Mouse (Mus musculus) spleen, adult 18-20 months (tissue): Measurements from ENCODE around the gene Slc24a4.
"Not testable (repeated sequence)": the region's sequence is repeated elsewhere in the genome, so short reads cannot be mapped to it uniquely, and the experiment has no call there.

ENCODE experiments used
- DNase-seq, 2 experiments: peaks; one replicate each; pipeline ENCODE4 v3.0.0; 2022; ENCODE audit warnings: mixed read lengths in 2 of 2

The Slc24a4 gene

DNA sequence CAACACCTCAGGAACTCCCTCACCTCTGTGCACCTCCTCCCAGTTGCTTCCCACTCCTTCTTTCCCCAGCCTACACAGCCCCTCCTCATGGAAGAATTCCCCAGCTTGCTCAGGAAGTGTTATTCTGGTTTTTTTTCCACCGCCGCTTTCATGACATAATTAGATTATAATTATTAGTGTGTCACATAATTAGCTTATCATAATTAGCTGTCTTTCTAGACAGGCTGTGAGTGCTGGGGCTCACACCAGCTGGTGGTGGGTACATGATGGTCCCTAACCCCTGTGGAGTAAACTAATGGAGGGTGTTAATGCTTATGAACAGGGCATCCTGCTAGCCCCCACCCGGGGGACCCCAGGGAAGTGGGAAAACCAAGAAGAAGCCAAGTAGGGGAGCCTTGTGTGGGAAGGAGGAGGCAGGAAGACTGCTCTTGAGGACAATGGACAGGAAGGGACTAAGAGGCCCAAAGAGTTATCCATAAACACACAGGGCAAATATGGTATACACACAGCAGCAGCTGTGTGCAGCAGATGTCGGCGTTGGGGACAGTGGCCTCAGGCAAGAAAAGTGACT is 38.2 kb downstream of the Slc24a4 start:
- no peak for DNase-seq

DNA sequence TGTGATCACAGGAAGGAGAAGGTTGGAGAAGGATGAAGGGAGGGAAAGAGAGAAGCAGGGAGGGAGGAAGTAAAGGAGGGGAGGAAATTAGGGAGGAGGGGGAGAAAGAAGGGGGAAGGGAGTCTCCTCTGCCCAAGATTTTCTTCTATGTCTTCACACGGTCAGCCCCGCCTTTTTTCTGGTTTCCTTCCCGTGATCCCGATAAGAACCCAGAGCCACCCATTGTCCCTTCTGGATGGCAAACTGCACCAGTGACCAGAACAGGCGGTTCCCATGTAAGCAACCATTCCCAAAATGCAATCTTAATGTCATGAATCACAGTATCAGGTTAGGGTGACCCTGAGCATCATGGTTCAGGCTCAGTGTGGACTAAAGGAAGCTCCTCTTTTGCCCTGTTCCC is 38.8 kb downstream of the Slc24a4 start:
- no peak for DNase-seq

GRCm38 (mm10) chr12:102172746-102173145 is 44.2 kb downstream of the Slc24a4 start:
- no peak for DNase-seq

DNA sequence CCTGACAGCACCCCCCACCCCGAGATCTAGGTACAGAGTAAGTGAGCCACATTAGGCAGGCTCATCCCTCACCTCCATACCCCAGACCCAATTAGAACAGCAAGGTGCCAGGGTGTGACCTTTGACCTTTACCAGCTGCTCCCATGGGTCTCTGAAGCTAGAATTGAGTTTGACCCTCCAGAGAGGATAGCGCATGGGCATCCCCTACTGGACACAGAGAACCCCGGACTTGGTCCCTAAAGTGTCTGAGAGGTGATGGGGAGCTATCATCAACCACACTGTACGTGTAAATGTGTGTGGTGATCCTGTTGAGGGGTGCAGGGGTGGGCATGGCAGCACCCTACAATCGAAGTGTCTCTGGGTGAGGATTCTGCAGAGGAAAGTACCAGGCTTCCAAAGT is 44.8 kb downstream of the Slc24a4 start:
- DNase-seq = no peak

DNA sequence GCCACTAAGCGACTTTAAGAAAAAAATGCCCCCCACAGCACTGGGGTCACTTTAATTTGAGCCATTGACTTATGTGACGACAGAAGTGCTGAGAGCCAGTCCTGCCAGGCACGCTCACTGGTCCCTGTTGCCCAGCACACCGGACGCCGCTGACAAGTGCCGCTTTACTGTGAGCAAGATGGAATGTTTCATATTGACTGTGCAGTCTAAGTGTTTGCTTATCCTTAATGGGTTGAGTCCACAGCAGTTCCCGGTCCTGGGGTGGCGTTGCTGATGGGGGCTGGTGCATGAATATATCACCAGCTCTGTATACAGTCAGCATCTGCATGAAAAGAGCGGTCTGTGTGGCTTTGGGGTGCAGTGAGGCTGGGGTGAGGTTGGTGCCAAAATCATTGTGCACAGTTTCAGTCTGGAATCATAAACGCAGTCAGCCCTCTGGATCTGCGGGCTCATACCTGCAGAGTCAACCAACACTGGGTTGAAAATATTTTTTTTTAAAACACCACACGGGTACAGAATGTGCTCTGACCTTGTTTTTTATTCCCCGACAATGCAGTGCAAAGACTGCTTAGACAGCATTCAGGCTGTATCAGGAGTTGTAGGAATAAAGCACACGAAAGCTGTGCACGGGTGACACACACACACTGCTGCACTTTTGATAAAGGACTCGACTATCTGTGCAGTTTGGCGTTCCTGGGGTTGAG is 52.0 kb downstream of the Slc24a4 start:
- no peak for DNase-seq

DNA sequence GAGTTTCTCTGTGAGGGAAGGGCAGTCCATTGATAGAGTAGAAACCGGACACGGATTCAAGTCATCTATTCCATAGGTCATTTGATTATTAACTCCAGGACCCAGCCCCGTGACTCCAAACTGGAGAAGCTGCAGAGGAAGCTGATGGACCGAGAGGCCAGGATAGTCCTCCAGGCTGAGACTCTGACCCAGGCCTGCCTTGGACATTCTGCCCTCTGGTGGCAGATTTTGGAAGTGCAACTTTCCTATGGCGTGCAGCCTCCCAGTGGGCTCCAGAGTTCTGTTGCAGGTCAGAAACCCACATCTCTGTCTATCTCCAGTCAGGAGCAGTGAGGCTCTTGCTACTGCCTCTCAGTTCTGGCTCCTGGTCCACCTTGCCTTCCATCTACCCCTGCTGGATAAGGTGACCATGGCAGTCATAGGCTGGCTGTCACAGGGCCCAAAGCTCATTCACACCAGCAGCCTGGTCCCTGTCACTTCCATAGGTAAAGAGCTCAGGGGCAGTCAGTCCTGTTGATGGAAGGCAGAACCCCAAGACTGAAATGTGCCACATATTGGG is 53.3 kb downstream of the Slc24a4 start:
- DNase-seq = peak; percentile 12 to 61

- no peak for DNase-seq
Measured at GRCm38 (mm10) chr12:102182621-102183020, 54.1 kb downstream of the Slc24a4 start.

DNA sequence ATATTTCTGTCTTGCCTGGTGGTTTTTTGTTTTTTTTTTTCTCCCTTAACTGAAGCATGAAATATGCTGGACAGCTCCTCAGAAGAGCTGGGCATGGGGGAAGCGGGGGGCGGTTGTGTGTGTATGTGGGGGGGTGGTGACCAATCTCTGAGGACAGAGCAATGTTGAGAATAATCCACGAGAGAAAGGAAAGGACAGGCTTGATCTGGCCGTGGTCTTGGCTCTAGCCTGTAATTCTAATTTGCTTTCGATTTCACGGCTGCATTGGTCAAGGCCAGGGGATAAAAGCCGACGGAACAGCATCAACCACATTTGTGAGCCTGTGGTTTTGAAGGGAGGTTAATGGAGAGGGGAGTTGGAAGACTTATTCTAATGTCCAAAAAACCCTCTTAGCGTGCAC is 54.7 kb downstream of the Slc24a4 start:
- DNase-seq = no peak

DNA sequence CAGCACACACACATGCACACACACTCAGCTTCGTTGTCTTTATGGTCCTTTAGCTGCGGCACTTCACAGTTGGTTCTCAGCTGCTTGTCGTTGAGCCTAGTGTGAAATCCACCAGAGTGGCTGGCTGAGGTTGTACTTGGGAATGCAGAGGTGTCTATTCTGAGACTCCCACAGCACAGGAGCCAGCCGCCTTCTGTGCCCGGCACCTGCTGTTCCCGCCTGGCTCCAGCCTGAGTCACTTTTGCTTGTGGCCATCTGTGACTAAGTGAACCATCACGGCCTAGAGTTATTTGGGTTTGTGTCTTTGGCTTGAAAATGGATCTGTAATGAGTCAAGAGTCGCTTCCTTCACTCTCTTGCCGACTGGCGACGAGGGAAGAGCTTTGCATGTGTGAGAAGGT is 62.3 kb downstream of the Slc24a4 start:
- no peak for DNase-seq

DNA sequence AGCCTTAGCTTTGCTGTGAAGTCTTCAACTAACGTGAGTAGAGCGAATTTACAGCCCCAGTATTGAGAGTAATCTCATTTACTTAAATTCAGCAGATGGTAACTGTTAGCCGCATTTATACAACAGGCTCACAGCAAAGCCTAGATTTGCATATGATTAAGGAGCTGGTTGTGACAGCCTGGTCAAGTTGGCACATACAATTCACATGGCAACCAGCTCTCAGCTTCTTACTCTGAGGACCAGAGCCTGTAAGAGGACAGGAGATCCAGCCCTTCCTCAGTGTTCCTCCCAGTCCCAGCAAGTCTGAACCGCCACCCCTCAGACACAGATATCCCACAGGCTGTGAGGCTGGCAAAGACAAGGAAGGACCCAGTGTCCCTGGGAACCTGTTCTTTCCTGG is 73.0 kb downstream of the Slc24a4 start:
- DNase-seq = no peak

- DNase-seq = no peak
Measured at GRCm38 (mm10) chr12:102202901-102203300, 74.4 kb downstream of the Slc24a4 start.

GRCm38 (mm10) chr12:102206471-102206870 is 77.9 kb downstream of the Slc24a4 start:
- no peak for DNase-seq

DNA sequence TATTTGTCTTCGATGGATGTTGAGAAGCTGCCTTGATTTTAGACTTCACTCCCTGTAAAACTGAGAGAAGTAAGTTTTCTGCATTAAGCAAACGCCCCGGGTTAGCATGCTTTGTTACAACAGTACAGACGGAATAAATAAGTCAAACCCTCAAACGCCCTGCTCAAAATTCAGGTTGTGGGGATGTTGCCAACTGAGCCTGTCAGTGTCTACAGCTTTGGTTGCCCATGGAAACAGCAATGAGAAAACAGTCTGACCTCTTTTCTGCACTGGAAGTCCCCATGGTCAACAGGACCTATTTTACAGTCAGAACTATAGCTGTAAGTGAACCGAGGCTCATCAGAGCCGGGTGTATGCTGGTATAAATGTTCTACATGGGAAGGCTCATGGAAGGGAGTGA is 78.7 kb downstream of the Slc24a4 start:
- DNase-seq = no peak

GRCm38 (mm10) chr12:102210801-102211200 is 82.3 kb downstream of the Slc24a4 start:
- no peak for DNase-seq

GRCm38 (mm10) chr12:102223404-102223803 is 94.9 kb downstream of the Slc24a4 start:
- no peak for DNase-seq

DNA sequence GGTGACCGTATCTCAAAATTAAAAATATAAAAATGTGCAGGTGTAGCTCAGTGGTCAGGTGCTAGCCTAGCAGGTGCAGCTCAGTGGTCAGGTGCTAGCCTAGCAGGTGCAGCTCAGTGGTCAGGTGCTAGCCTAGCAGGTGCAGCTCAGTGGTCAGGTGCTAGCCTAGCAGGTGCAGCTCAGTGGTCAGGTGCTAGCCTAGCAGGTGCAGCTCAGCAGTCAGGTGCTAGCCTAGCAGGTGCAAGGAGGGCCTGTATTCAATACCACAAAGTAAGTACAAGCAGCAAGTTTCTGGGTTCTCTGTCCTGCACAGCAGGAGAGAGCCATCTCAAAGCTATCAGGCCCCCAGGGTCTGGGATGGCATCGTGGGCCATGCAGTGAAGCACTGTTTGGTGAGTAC is 95.6 kb downstream of the Slc24a4 start:
- DNase-seq = not testable (repeated sequence)

DNA sequence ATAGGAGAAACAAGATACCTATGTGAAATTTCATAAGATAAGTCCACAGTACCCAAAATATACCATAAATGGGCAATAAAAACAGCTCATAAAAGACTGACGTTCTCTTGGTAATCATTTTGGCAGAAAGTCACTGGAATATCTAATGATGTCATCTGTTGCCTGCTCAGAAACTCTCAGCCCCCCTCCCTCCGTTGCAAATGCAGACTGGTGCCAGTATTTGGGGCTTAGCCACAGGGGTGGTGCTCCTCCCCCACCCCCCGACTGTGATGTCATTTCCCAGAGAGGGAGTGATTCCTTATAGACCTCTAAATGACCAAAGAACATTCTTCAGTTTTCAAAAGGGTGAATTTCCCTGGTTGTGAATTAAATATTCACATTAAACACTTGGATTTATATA is 96.6 kb downstream of the Slc24a4 start:
- no peak for DNase-seq

GRCm38 (mm10) chr12:102235551-102235950 is 107.0 kb downstream of the Slc24a4 start:
- DNase-seq = no peak

GRCm38 (mm10) chr12:102236317-102236716 is 107.8 kb downstream of the Slc24a4 start:
- no peak for DNase-seq

DNA sequence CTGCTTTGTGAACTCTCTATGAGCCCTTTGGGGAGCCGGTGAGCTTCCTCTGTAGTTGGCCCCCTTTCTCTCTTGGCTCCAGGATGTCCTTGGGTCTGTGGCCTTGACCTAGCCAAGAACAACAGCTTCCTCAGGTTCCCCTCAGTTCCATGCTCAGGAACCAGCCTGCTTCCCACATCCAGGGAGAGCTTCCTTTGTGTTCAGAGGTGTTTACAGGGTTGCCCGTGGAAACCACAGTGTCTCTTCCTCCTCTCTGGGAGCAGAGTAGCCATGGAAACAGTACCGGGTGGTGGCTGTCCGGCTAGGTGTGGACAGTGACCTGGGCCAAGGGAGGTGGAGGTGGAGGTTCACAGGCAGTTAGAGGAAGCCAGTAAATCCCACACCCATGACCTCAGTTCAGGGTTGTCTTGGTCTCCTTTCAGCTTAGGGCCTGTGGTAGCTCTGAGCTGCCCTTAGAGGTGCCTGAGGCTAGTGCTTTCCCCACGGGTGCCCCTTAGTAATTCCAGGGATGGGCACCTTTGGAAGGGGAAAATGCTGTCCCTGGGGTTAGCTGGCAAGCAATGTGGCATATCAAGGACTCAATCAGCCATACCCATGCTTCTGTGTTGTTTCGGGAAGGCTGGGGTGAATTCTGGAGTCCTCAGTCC is 113.7 kb downstream of the Slc24a4 start:
- DNase-seq = no peak

DNA sequence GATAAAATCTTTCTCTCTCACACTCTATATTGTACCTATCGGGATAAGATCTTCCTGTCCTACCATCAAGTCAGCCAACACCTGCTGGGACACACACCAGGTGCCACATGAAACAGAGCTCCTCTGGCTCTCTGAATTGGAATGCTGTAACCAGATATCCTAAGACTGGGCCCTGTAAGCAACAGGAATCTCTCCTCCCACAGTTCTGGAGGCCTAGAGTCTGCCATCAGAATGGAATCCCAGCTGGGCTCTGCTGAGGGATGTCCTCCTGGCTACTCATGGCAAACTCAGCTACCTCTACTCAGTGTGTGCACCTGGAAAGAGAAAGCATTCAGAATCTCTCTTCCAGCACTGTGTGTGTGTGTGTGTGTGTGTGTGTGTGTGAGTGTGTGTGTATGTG is 115.4 kb downstream of the Slc24a4 start:
- DNase-seq = no peak

- DNase-seq = no peak
Measured at GRCm38 (mm10) chr12:102246226-102246625, 117.7 kb downstream of the Slc24a4 start.

GRCm38 (mm10) chr12:102248104-102248503 is 119.6 kb downstream of the Slc24a4 start:
- no peak for DNase-seq

- no peak for DNase-seq
Measured at GRCm38 (mm10) chr12:102250316-102250715, 121.8 kb downstream of the Slc24a4 start.
